Mouse (Mus musculus): Measurements from ENCODE around the gene Gm28551. TPM values are rescaled to one million over a fixed set of nuclear protein-coding genes. Genes with fewer than 3 reads are reported as not detected.

Gm28551 gene
- total RNA-seq, 1 experiment from 2014 or later = not detected

GRCm38 (mm10) chr1:53296581-53297383 lies 55.7 kb downstream of the Gm28551 start, which contains the start of the genes Pms1, Ormdl1 and Gm28778:
Gene Pms1 (minus strand): TSS chr1:53297018.
Gene Ormdl1 (plus strand): TSS chr1:53297095.
Gene Gm28778 (plus strand): TSS chr1:53297111.
- ATAC-seq (replicated peaks; ENCODE audit: insufficient number of reproducible peaks, low FRiP score, low TSS enrichment, poor library complexity, severe bottlenecking) = peak; percentile 99

- no peak for ATAC-seq (replicated peaks; ENCODE audit: insufficient number of reproducible peaks, low FRiP score, low TSS enrichment, poor library complexity, severe bottlenecking)
Observed at GRCm38 (mm10) chr1:53291197-53291596, 61.3 kb downstream of the Gm28551 start.

Other genes starting within 250 kb of the Gm28551 start
- gene 1700019A02Rik, start 165.0 kb downstream of the Gm28551 start, total RNA-seq (2017) = 2.8 TPM in 1 of 3 replicates, not detected in the others
- 4.2 to 19.1 TPM (median 9.0 TPM) in 3 replicates for gene Pms1, start 55.6 kb downstream of the Gm28551 start, total RNA-seq (2017)
- gene Ormdl1, start 55.6 kb downstream of the Gm28551 start, total RNA-seq (2017) = 35.0 to 49.4 TPM (median 48.8 TPM) in 3 replicates
- gene Gm28778, start 55.6 kb downstream of the Gm28551 start, total RNA-seq (2017) = 6.4 TPM in 1 of 3 replicates, not detected in the others
- 3.8 to 9.8 TPM (median 4.4 TPM) in 3 replicates for gene Osgepl1, start 39.0 kb downstream of the Gm28551 start, total RNA-seq (2017)
- 95.7 to 394 TPM (median 171 TPM) in 3 replicates for gene Asdurf, start within 50 bp of the Gm28551 start, total RNA-seq (2017)
- gene Asnsd1, start 85 bp upstream of the Gm28551 start, total RNA-seq (2017) = 65.7 to 81.0 TPM (median 73.5 TPM) in 3 replicates